Mouse (Mus musculus) frontal cortex, postnatal 10 days (tissue): Measurements from ENCODE around the gene Slc44a5.
"Not testable (repeated sequence)": the region's sequence is repeated elsewhere in the genome, so short reads cannot be mapped to it uniquely, and the experiment has no call there.

Experiments
- DNase-seq, 2 experiments: peaks; one replicate each; pipeline ENCODE4 v3.0.0; 2022; ENCODE audit warnings: low spot score in 2 of 2, mixed read lengths in 1 of 2

Gene Slc44a5

GRCm38 (mm10) chr3:154101671-154102070, 128.4 kb downstream of the Slc44a5 start:
- no peak for DNase-seq

GRCm38 (mm10) chr3:154110528-154110927, 137.3 kb downstream of the Slc44a5 start:
- no peak for DNase-seq

GRCm38 (mm10) chr3:154111221-154111620, 138.0 kb downstream of the Slc44a5 start:
- DNase-seq, result no peak

- no peak for DNase-seq
These were observed 141.8 kb downstream of the Slc44a5 start for GRCm38 (mm10) chr3:154114991-154115390.

- no peak for DNase-seq
These were observed 142.2 kb downstream of the Slc44a5 start for GRCm38 (mm10) chr3:154115478-154115877.

GRCm38 (mm10) chr3:154116000-154116399, 142.8 kb downstream of the Slc44a5 start:
- no peak for DNase-seq

- no peak for DNase-seq
These were observed 145.9 kb downstream of the Slc44a5 start for GRCm38 (mm10) chr3:154118992-154119603.

- DNase-seq, result no peak
These were observed 149.3 kb downstream of the Slc44a5 start for GRCm38 (mm10) chr3:154122531-154122930.

GRCm38 (mm10) chr3:154124890-154125575, 151.8 kb downstream of the Slc44a5 start:
- no peak for DNase-seq

GRCm38 (mm10) chr3:154125768-154126376, 152.6 kb downstream of the Slc44a5 start:
- no peak for DNase-seq

- no peak for DNase-seq
These were observed 154.0 kb downstream of the Slc44a5 start for GRCm38 (mm10) chr3:154127246-154127645.

- DNase-seq, result no peak
These were observed 155.8 kb downstream of the Slc44a5 start for GRCm38 (mm10) chr3:154129036-154129435.

GRCm38 (mm10) chr3:154130431-154131114, 157.3 kb downstream of the Slc44a5 start:
- DNase-seq, result no peak

- no peak for DNase-seq
These were observed 160.8 kb downstream of the Slc44a5 start for GRCm38 (mm10) chr3:154133986-154134385.

GRCm38 (mm10) chr3:154134701-154135100, 161.5 kb downstream of the Slc44a5 start:
- no peak for DNase-seq

GRCm38 (mm10) chr3:154136501-154136900, 163.3 kb downstream of the Slc44a5 start:
- DNase-seq, result no peak

- DNase-seq, result no peak
These were observed 168.1 kb downstream of the Slc44a5 start for GRCm38 (mm10) chr3:154141346-154141745.

- DNase-seq, result no peak
These were observed 169.4 kb downstream of the Slc44a5 start for GRCm38 (mm10) chr3:154142618-154143017.

GRCm38 (mm10) chr3:154145750-154146149, 172.5 kb downstream of the Slc44a5 start:
- no peak for DNase-seq

GRCm38 (mm10) chr3:154149778-154150177, 176.5 kb downstream of the Slc44a5 start:
- DNase-seq, result no peak

GRCm38 (mm10) chr3:154153541-154153940, 180.3 kb downstream of the Slc44a5 start:
- DNase-seq, result not testable (repeated sequence)

GRCm38 (mm10) chr3:154165882-154166281, 192.6 kb downstream of the Slc44a5 start:
- DNase-seq, result no peak
